Mouse (Mus musculus) myocyte (in vitro differentiated cells): ENCODE results near the gene Vwa8. TPM values are rescaled to one million over a fixed set of nuclear protein-coding genes. Genes with fewer than 3 reads are reported as not detected.
A peak's percentile ranks its signal among the peaks of the same experiment; 100 is the strongest.

Source experiments
- H3K27me3 ChIP-seq: one replicate; pipeline ENCODE4 v1.6.1; 2011; ENCODE audit not compliant: control insufficient read depth, insufficient read depth, insufficient read length
- H3K36me3 ChIP-seq: one replicate; pipeline ENCODE4 v1.6.1; 2011; ENCODE audit not compliant: control insufficient read depth, insufficient read depth
- H3K4me2 ChIP-seq: one replicate; pipeline ENCODE4 v1.6.1; 2011; ENCODE audit warnings: low read depth, control low read depth
- H3K4me3 ChIP-seq: one replicate; pipeline ENCODE4 v1.5.1; 2011; ENCODE audit warnings: mild to moderate bottlenecking, control low read depth, moderate library complexity
- H3K79me2 ChIP-seq: one replicate; pipeline ENCODE4 v1.6.1; 2011; ENCODE audit not compliant: control insufficient read depth, insufficient read depth
- H3ac ChIP-seq: one replicate; pipeline ENCODE4 v1.6.1; 2011; ENCODE audit not compliant: control insufficient read depth, insufficient read length
- CEBPB ChIP-seq: IDR thresholded peaks from 2 replicates; pipeline ENCODE4 v1.6.1; 2011; ENCODE audit warnings: mild to moderate bottlenecking, moderate library complexity; ENCODE audit not compliant: poor library complexity, insufficient read depth, severe bottlenecking
- E2F4 ChIP-seq: IDR thresholded peaks from one replicate; pipeline ENCODE4 v1.6.1; 2011; ENCODE audit warnings: mild to moderate bottlenecking, control low read depth, moderate library complexity; ENCODE audit not compliant: insufficient read depth
- MAX ChIP-seq: IDR thresholded peaks from one replicate; pipeline ENCODE4 v1.6.1; 2011; ENCODE audit warnings: low read depth, mild to moderate bottlenecking, control low read depth
- MYOD1 ChIP-seq, 3 experiments: IDR thresholded peaks; one replicate each; pipeline ENCODE4 v1.6.1; 2011; ENCODE audit warnings: control low read depth in 2 of 3, low read depth in 2 of 3, mild to moderate bottlenecking in 2 of 3, moderate library complexity in 1 of 3; ENCODE audit not compliant: insufficient read length in 2 of 3, control insufficient read depth in 1 of 3
- MYOG ChIP-seq, 3 experiments: IDR thresholded peaks; one replicate each; pipeline ENCODE4 v1.6.1; 2011; ENCODE audit warnings: control low read depth in 2 of 3, low read depth in 2 of 3, mild to moderate bottlenecking in 2 of 3; ENCODE audit not compliant: insufficient read length in 2 of 3, control insufficient read depth in 1 of 3, insufficient read depth in 1 of 3
- POLR2A ChIP-seq: IDR thresholded peaks from one replicate; pipeline ENCODE4 v1.6.1; 2011; ENCODE audit warnings: low read depth, mild to moderate bottlenecking, control low read depth, moderate library complexity; ENCODE audit not compliant: insufficient read length
- POLR2AphosphoS2 ChIP-seq: IDR thresholded peaks from one replicate; pipeline ENCODE4 v1.6.1; 2011; ENCODE audit warnings: low read depth, control low read depth; ENCODE audit not compliant: insufficient read length
- REST ChIP-seq: IDR thresholded peaks from one replicate; pipeline ENCODE4 v1.6.1; 2011; ENCODE audit warnings: mild to moderate bottlenecking, control low read depth, moderate library complexity; ENCODE audit not compliant: insufficient read depth, insufficient read length
- SRF ChIP-seq: IDR thresholded peaks from one replicate; pipeline ENCODE4 v1.6.1; 2011; ENCODE audit warnings: low read depth; ENCODE audit not compliant: control insufficient read depth, insufficient read length
- TCF12 ChIP-seq: IDR thresholded peaks from one replicate; pipeline ENCODE4 v1.6.1; 2011; ENCODE audit warnings: mild to moderate bottlenecking, control low read depth; ENCODE audit not compliant: poor library complexity, insufficient read depth, severe bottlenecking
- TCF3 ChIP-seq: IDR thresholded peaks from one replicate; pipeline ENCODE4 v1.6.1; 2011; ENCODE audit warnings: low read depth, control low read depth; ENCODE audit not compliant: insufficient read length
- USF1 ChIP-seq: IDR thresholded peaks from one replicate; pipeline ENCODE4 v1.6.1; 2011; ENCODE audit warnings: low read depth, mild to moderate bottlenecking, control low read depth, moderate library complexity
- polyA plus RNA-seq: library from polyadenylated mRNA; unstranded; fragments of >200 nt; fragmentation: generic; extraction: Trizol; gene quantifications from one replicate; pipeline ENCODE4 v1.2.1, GENCODE M21; 2012; ENCODE audit warnings: missing spikeins

The Vwa8 gene
- polyA plus RNA-seq, 1 experiment: 20.1 TPM

DNA sequence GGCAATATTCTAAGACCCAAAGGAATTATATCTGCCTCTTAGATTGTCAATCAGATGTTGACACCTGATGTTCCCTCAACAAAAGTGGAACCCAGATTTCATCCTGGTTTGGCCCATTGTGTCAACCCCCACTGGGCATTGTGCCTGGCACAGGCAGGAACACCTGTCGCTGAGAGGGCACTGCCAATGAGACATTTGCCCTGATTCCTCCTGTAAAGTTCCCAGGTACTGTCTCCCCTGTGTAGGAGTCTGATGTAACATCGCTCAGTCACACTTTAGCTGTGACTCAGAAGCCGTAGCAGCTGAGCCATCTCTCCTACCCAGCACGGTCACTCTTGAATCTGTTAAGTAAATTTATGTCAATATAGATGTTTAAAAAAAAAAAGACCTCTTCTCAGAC, 382.8 kb downstream of the Vwa8 start:
- Histone ChIP-seq H3K79me2 (no peaks in the 10 kb centered on the region), H3K4me2 (no peak overlapping the region), H3K27me3 (peaks cover 30% of the 10 kb centered on the region), H3K4me3 (no peak overlapping the region), H3ac (no peak overlapping the region), H3K36me3 (no peaks in the 10 kb centered on the region)
- TF ChIP-seq REST (no peak), MYOG (IDR thresholded peaks at IDR 0.05; ENCODE audit: control insufficient read depth in 1 of 3, insufficient read depth in 1 of 3, insufficient read length in 2 of 3, low read depth in 2 of 3) (no peak), MYOD1 (IDR thresholded peaks at IDR 0.05; ENCODE audit: control insufficient read depth in 1 of 3, insufficient read length in 2 of 3, low read depth in 2 of 3) (peak in 1 of 3 experiments; percentile 28)

- Histone ChIP-seq H3K4me3 (no peak overlapping the region), H3K4me2 (no peak overlapping the region), H3K79me2 (no peaks in the 10 kb centered on the region), H3K36me3 (no peaks in the 10 kb centered on the region), H3ac (no peak overlapping the region), H3K27me3 (peaks cover 33% of the 10 kb centered on the region)
- no peak for TF ChIP-seq TCF3
- no peak for TF ChIP-seq MYOG (IDR thresholded peaks at IDR 0.05; ENCODE audit: control insufficient read depth in 1 of 3, insufficient read depth in 1 of 3, insufficient read length in 2 of 3, low read depth in 2 of 3)
- TF ChIP-seq MAX: no peak
- no peak for TF ChIP-seq TCF12
- no peak for TF ChIP-seq E2F4
- no peak for TF ChIP-seq REST
- TF ChIP-seq SRF: no peak
- TF ChIP-seq CEBPB: no peak
- no peak for TF ChIP-seq USF1
- no peak for TF ChIP-seq POLR2AphosphoS2
- TF ChIP-seq MYOD1 (IDR thresholded peaks at IDR 0.05; ENCODE audit: control insufficient read depth in 1 of 3, insufficient read length in 2 of 3, low read depth in 2 of 3): no peak
- TF ChIP-seq POLR2A: no peak
Observed at GRCm38 (mm10) chr14:79233697-79234096, 384.8 kb downstream of the Vwa8 start.

GRCm38 (mm10) chr14:79234513-79234912, 385.7 kb downstream of the Vwa8 start:
- Histone ChIP-seq H3K27me3 (peaks cover 33% of the 10 kb centered on the region), H3K36me3 (no peaks in the 10 kb centered on the region), H3K4me2 (no peak overlapping the region), H3ac (no peak overlapping the region), H3K4me3 (no peak overlapping the region), H3K79me2 (no peaks in the 10 kb centered on the region)
- TF ChIP-seq REST: no peak
- TF ChIP-seq MAX: no peak
- TF ChIP-seq E2F4: no peak
- no peak for TF ChIP-seq TCF12
- no peak for TF ChIP-seq POLR2A
- no peak for TF ChIP-seq MYOD1 (IDR thresholded peaks at IDR 0.05; ENCODE audit: control insufficient read depth in 1 of 3, insufficient read length in 2 of 3, low read depth in 2 of 3)
- no peak for TF ChIP-seq TCF3
- no peak for TF ChIP-seq POLR2AphosphoS2
- no peak for TF ChIP-seq MYOG (IDR thresholded peaks at IDR 0.05; ENCODE audit: control insufficient read depth in 1 of 3, insufficient read depth in 1 of 3, insufficient read length in 2 of 3, low read depth in 2 of 3)
- no peak for TF ChIP-seq SRF
- no peak for TF ChIP-seq CEBPB
- TF ChIP-seq USF1: no peak

GRCm38 (mm10) chr14:79235157-79235556, 386.3 kb downstream of the Vwa8 start:
- Histone ChIP-seq H3K4me3 (no peak overlapping the region), H3K36me3 (no peaks in the 10 kb centered on the region), H3K4me2 (no peak overlapping the region), H3K27me3 (peaks cover 33% of the 10 kb centered on the region), H3K79me2 (no peaks in the 10 kb centered on the region), H3ac (no peak overlapping the region)
- TF ChIP-seq REST (no peak), USF1 (no peak), CEBPB (no peak)

- Histone ChIP-seq H3K27me3 (peaks cover 33% of the 10 kb centered on the region), H3K79me2 (no peaks in the 10 kb centered on the region), H3K4me3 (no peak overlapping the region), H3K36me3 (no peaks in the 10 kb centered on the region), H3ac (no peak overlapping the region), H3K4me2 (no peak overlapping the region)
- TF ChIP-seq POLR2AphosphoS2 (no peak), CEBPB (no peak), TCF3 (no peak), SRF (no peak), TCF12 (no peak), MYOG (IDR thresholded peaks at IDR 0.05; ENCODE audit: control insufficient read depth in 1 of 3, insufficient read depth in 1 of 3, insufficient read length in 2 of 3, low read depth in 2 of 3) (no peak), MYOD1 (IDR thresholded peaks at IDR 0.05; ENCODE audit: control insufficient read depth in 1 of 3, insufficient read length in 2 of 3, low read depth in 2 of 3) (no peak), MAX (no peak), E2F4 (no peak)
Observed at GRCm38 (mm10) chr14:79236261-79236660, 387.4 kb downstream of the Vwa8 start.
